Mouse (Mus musculus) small intestine, adult 2 months (tissue): ENCODE data around the gene Mrln.

ENCODE experiments used
- CTCF ChIP-seq: fragments of 200-500 bp; IDR thresholded peaks from 2 replicates; pipeline ENCODE4 v1.5.1; 2012; ENCODE audit warnings: low read depth, mild to moderate bottlenecking, control low read depth, inconsistent platforms, low read length, moderate library complexity, mixed read lengths; ENCODE audit not compliant: insufficient replicate concordance, insufficient read length; ENCODE audit errors: extremely low read depth
- POLR2A ChIP-seq: fragments of 200-500 bp; IDR thresholded peaks from 2 replicates; pipeline ENCODE4 v1.6.1; 2012; ENCODE audit warnings: low read depth, mild to moderate bottlenecking, control low read depth, inconsistent platforms, low read length, moderate library complexity

GRCm38 (mm10) chr10:70250766-70251165 lies 46.3 kb downstream of the Mrln start:
- no peak for TF ChIP-seq CTCF
- TF ChIP-seq POLR2A, result no peak
